Mouse (Mus musculus): ENCODE data around the gene Smurf1.
A peak's percentile ranks its signal among the peaks of the same experiment; 100 is the strongest.

The Smurf1 gene

GRCm38 (mm10) chr5:144849932-144850331 is 115.7 kb downstream of the Smurf1 start:
- Histone ChIP-seq H3K9me3 (ENCODE audit: low read length) (no peaks in the 10 kb centered on the region), H3K4me3 (replicated peaks; ENCODE audit: low read length) (no peak overlapping the region), H3K27me3 (ENCODE audit: insufficient read depth, low read length) (no peaks in the 10 kb centered on the region), H3K36me3 (ENCODE audit: insufficient read depth, low read length) (peaks cover 97% of the 10 kb centered on the region), H3K4me1 (replicated peaks; ENCODE audit: low read depth, low read length) (peaks cover 37% of the 10 kb centered on the region)
- TF ChIP-seq POU5F1 (IDR thresholded peaks at IDR 0.05; ENCODE audit: borderline replicate concordance, low read length) (no peak), NANOG (IDR thresholded peaks at IDR 0.05; ENCODE audit: borderline replicate concordance, low read length) (no peak), CTCF (conservative IDR thresholded peaks at IDR 0.05; ENCODE audit: low read length) (no peak)

- peaks cover 97% of the 10 kb centered on the region for H3K36me3 ChIP-seq (ENCODE audit: insufficient read depth, low read length)
- TF ChIP-seq CTCF (conservative IDR thresholded peaks at IDR 0.05; ENCODE audit: low read length) = no peak
- TF ChIP-seq NANOG (IDR thresholded peaks at IDR 0.05; ENCODE audit: borderline replicate concordance, low read length) = no peak
- no peak for TF ChIP-seq POU5F1 (IDR thresholded peaks at IDR 0.05; ENCODE audit: borderline replicate concordance, low read length)
- no peaks in the 10 kb centered on the region for H3K9me3 ChIP-seq (ENCODE audit: low read length)
- H3K27me3 ChIP-seq (ENCODE audit: insufficient read depth, low read length) = no peaks in the 10 kb centered on the region
- H3K4me1 ChIP-seq (replicated peaks; ENCODE audit: low read depth, low read length) = peaks cover 25% of the 10 kb centered on the region
- H3K4me3 ChIP-seq (replicated peaks; ENCODE audit: low read length) = no peak overlapping the region
Measured at GRCm38 (mm10) chr5:144848735-144849134, 116.9 kb downstream of the Smurf1 start.

GRCm38 (mm10) chr5:144845352-144845751 is 120.3 kb downstream of the Smurf1 start:
- no peak overlapping the region for H3K4me3 ChIP-seq (replicated peaks; ENCODE audit: low read length)

GRCm38 (mm10) chr5:144836100-144836499 is 129.5 kb downstream of the Smurf1 start:
- H3K4me3 ChIP-seq (replicated peaks; ENCODE audit: low read length) = no peak overlapping the region

More at GRCm38 (mm10) chr5:144845352-144845751, 120.3 kb downstream of the Smurf1 start:
- Histone ChIP-seq H3K27me3 (ENCODE audit: insufficient read depth, low read length) (no peaks in the 10 kb centered on the region), H3K36me3 (ENCODE audit: insufficient read depth, low read length) (peaks cover 99% of the 10 kb centered on the region), H3K4me1 (replicated peaks; ENCODE audit: low read depth, low read length) (peaks cover 22% of the 10 kb centered on the region), H3K9me3 (ENCODE audit: low read length) (no peaks in the 10 kb centered on the region)
- TF ChIP-seq NANOG (IDR thresholded peaks at IDR 0.05; ENCODE audit: borderline replicate concordance, low read length) = no peak
- TF ChIP-seq CTCF (conservative IDR thresholded peaks at IDR 0.05; ENCODE audit: low read length) = no peak
- TF ChIP-seq POU5F1 (IDR thresholded peaks at IDR 0.05; ENCODE audit: borderline replicate concordance, low read length) = no peak

GRCm38 (mm10) chr5:144831840-144832469 is 133.7 kb downstream of the Smurf1 start:
- Histone ChIP-seq H3K4me3 (replicated peaks; ENCODE audit: low read length) (peak overlapping the region; percentile 21; the same call in 1 of the 2 replicates), H3K9me3 (ENCODE audit: low read length) (no peaks in the 10 kb centered on the region), H3K27me3 (ENCODE audit: insufficient read depth, low read length) (no peaks in the 10 kb centered on the region), H3K36me3 (ENCODE audit: insufficient read depth, low read length) (peaks cover 99% of the 10 kb centered on the region), H3K4me1 (replicated peaks; ENCODE audit: low read depth, low read length) (peaks cover 17% of the 10 kb centered on the region)
- TF ChIP-seq CTCF (conservative IDR thresholded peaks at IDR 0.05; ENCODE audit: low read length) = no peak; the same call in 1 of the 2 replicates
- no peak for TF ChIP-seq NANOG (IDR thresholded peaks at IDR 0.05; ENCODE audit: borderline replicate concordance, low read length)
- no peak for TF ChIP-seq POU5F1 (IDR thresholded peaks at IDR 0.05; ENCODE audit: borderline replicate concordance, low read length)

More at GRCm38 (mm10) chr5:144836100-144836499, 129.5 kb downstream of the Smurf1 start:
- Histone ChIP-seq H3K9me3 (ENCODE audit: low read length) (no peaks in the 10 kb centered on the region), H3K4me1 (replicated peaks; ENCODE audit: low read depth, low read length) (peaks cover 17% of the 10 kb centered on the region), H3K27me3 (ENCODE audit: insufficient read depth, low read length) (no peaks in the 10 kb centered on the region), H3K36me3 (ENCODE audit: insufficient read depth, low read length) (peaks cover 99% of the 10 kb centered on the region)
- TF ChIP-seq POU5F1 (IDR thresholded peaks at IDR 0.05; ENCODE audit: borderline replicate concordance, low read length) (no peak), CTCF (conservative IDR thresholded peaks at IDR 0.05; ENCODE audit: low read length) (peak; percentile 28), NANOG (IDR thresholded peaks at IDR 0.05; ENCODE audit: borderline replicate concordance, low read length) (no peak)

- peaks cover 100% of the 10 kb centered on the region for H3K36me3 ChIP-seq (ENCODE audit: insufficient read depth, low read length)
- TF ChIP-seq NANOG (IDR thresholded peaks at IDR 0.05; ENCODE audit: borderline replicate concordance, low read length) (no peak), CTCF (conservative IDR thresholded peaks at IDR 0.05; ENCODE audit: low read length) (no peak), POU5F1 (IDR thresholded peaks at IDR 0.05; ENCODE audit: borderline replicate concordance, low read length) (no peak)
Measured at GRCm38 (mm10) chr5:144829631-144830030, 136.0 kb downstream of the Smurf1 start.

GRCm38 (mm10) chr5:144828365-144829102 is 137.1 kb downstream of the Smurf1 start:
- Histone ChIP-seq H3K4me1 (replicated peaks; ENCODE audit: low read depth, low read length) (peaks cover 17% of the 10 kb centered on the region), H3K9me3 (ENCODE audit: low read length) (no peaks in the 10 kb centered on the region), H3K27me3 (ENCODE audit: insufficient read depth, low read length) (no peaks in the 10 kb centered on the region), H3K36me3 (ENCODE audit: insufficient read depth, low read length) (peaks cover 100% of the 10 kb centered on the region), H3K4me3 (replicated peaks; ENCODE audit: low read length) (no peak overlapping the region)
- no peak for TF ChIP-seq NANOG (IDR thresholded peaks at IDR 0.05; ENCODE audit: borderline replicate concordance, low read length)
- no peak for TF ChIP-seq POU5F1 (IDR thresholded peaks at IDR 0.05; ENCODE audit: borderline replicate concordance, low read length)
- no peak for TF ChIP-seq CTCF (conservative IDR thresholded peaks at IDR 0.05; ENCODE audit: low read length)

More at GRCm38 (mm10) chr5:144829631-144830030, 136.0 kb downstream of the Smurf1 start:
- Histone ChIP-seq H3K4me3 (replicated peaks; ENCODE audit: low read length) (no peak overlapping the region), H3K4me1 (replicated peaks; ENCODE audit: low read depth, low read length) (peaks cover 17% of the 10 kb centered on the region), H3K9me3 (ENCODE audit: low read length) (no peaks in the 10 kb centered on the region), H3K27me3 (ENCODE audit: insufficient read depth, low read length) (no peaks in the 10 kb centered on the region)
